Mouse (Mus musculus) embryo, embryonic 9.5 days (tissue): ENCODE data around the gene Fam3b.

ENCODE experiments used
- DNase-seq: peaks from one replicate; pipeline ENCODE4 v3.0.0-alpha.2; 2017; ENCODE audit errors: extremely low spot score

Gene Fam3b

DNA sequence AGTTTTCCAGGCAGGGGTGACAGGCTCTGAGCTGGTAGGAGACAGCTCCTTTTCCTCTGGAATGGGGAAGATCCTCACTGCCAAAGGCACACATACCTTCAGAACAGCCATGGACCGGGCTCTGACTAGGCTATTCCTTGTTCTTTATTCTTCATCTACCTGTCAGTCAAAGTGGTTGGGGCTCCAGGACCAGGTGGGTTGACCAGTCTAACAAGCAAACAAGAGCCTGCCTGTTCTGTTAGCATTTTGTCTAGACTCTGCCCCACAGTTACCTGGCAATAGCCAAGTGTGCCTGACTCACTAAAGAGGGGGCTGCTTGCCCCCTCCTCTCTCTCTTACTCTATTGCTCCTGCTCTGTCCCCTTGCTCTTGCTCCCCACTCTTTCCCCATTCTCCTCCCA is 22.2 kb downstream of the Fam3b start:
- no peak for DNase-seq

DNA sequence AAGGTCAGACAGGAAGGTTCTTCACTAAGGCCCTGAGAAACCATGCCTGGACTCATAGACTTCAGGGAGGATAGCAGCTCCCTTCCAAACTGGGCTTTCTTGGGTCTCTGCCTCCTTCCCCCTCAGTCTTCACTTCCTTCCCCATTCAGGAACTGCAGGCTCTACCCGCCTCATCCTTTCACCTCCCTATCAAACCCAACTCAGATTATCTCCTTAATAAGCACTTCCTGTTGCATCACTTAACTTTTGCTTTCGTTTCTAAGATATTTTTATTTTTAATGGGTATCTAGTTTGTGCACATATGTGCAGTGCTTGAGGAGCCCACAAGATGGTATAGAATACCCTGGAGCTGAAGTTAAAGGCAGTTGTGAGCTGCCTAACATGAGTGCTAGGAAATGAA is 36.0 kb downstream of the Fam3b start:
- no peak for DNase-seq

DNA sequence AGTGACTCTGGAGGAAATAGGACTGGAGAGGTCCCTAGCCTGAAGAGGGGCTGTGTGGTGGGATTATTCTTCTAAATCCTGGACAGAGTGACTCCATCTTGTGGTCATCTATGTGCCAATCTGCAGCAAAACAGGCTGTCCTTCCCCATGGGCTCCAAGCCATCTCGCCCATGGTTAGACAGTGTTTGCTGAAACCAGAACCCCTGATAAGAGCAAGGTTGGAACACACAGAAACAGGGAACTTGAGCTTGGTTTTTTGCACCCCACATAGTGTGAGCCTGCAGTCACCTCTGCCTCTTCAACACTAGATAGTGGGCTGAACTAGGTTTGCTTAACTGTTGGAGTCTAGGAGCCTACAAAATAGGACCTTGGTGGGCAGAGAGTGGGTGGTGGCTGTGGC is 38.1 kb downstream of the Fam3b start:
- DNase-seq: no peak

DNA sequence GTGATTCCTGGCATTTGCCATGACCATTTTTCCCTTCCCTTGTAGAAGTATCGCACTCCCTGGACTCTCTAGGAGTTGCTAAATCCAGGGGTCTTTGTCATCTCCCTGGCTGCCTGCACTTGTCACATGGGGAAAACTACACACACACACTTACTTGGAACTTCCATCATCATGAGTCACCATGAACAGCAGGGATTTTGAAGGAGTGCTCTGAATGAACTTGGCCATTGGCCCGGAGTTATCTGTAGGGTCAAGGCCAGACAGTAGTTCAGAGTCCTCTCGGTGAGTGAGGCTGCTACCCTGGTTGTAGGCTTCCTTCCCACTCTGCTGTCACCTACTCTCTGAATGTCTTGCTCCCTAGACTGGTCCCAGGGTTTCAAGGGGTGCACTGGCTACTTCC is 39.0 kb downstream of the Fam3b start:
- no peak for DNase-seq

DNA sequence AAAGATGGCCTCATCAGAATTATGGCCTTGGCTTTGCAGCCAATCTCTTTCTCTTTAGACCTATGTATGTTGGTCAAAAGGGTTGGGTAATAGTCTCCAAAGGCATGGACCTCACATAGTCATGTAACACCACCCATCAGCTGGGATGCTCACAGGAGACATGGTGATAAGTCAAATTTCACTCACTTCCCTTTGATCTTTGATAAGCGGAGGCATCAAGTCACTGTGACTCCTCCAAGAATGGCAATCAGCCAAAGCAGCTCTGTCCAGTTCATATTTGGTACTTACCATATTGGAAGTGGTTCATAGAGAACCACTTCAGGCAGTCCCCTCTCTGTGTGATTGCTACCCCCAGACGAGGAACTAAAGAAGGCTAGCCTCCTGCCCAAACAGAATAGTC is 39.9 kb downstream of the Fam3b start:
- no peak for DNase-seq

DNA sequence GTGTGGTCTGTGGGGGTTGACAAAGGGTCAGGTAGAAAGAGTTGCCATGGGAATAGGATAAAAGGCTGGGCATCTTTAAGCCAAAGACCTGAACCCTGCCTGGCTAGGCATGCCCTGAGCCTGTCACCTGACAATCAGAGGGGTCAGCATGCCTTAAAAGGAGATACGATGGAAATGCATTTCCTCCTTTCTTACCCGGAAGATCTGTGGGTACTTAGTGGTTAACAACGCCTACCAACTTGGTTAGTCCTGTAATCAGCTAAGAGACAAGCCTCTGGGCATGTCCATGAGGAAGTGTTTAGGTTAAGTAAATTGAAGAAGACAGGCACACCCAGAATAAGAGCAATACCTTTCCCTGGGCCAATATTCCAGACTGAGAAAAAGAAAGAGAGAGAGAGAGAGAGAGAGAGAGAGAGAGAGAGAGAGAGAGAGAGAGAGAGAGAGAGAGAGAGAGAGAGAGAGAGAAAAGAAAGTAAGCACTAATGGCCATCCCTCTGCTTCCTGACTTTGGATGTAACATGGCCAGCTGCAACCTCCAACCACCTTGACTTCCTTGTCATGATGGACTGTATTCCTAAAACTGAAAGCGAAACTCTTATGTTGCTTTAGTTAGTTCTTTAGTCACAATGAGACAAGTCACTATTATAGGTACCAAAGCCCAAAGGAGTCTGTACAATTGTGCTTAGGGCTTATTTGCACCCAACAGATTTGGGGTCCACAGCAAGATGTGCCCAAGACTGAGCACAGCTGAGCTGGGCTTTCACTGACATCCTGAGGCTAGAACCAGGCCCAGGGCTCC is 46.4 kb downstream of the Fam3b start:
- DNase-seq: no peak

DNA sequence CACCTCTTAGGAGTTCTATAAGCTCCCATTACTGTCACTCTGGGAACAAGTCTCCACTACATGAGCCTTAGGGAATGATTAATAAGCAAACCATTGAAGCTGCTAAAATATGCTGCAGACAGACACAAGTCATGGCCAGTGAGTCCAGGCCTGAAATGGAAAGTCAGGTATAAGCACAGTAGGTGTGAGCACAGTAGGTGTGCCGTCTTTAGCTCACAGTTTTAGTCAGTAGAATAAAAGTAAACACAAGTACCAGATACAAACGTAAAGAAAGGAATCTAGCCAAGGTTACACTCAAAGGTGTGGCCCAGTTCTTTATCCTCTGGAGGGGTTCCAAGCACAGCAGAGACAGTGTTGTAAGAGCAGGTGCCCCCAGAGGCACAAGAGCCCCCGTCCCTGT is 47.1 kb downstream of the Fam3b start:
- no peak for DNase-seq

DNA sequence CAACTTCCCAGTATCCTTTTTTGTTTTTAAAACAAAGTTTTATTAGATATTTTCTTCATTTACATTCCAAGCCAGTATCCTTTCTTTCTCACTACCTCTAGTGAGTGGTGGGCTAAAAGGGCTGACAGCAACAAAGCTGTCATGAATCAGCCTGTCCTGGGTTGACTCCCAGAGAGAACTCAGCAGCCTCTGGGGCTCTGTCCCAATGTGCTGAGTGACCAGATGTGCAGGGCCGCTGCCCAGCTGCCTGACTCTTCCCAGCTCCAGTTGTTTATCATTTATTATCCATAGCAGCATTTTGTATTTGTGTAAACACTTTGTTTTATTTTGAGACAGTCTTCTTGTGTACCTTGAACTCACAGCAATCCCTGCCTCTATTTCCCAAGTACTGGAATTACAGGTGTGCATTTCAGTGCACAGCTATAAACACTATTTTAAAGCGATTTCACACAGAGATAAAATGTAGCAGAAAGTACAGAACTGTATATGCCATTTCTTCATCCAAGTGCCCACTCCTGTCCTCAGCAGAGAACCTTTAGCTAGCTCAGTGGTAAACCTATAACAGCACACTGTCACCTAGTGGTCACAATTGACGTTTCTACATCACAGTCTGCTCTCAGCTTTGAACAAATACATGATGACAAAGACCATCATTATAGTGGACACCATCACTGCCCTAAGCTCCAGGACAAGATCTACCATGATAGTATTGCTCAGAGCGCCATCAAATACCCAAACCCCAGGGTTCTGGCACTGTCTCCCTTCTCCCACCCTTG is 48.2 kb downstream of the Fam3b start:
- DNase-seq: no peak

DNA sequence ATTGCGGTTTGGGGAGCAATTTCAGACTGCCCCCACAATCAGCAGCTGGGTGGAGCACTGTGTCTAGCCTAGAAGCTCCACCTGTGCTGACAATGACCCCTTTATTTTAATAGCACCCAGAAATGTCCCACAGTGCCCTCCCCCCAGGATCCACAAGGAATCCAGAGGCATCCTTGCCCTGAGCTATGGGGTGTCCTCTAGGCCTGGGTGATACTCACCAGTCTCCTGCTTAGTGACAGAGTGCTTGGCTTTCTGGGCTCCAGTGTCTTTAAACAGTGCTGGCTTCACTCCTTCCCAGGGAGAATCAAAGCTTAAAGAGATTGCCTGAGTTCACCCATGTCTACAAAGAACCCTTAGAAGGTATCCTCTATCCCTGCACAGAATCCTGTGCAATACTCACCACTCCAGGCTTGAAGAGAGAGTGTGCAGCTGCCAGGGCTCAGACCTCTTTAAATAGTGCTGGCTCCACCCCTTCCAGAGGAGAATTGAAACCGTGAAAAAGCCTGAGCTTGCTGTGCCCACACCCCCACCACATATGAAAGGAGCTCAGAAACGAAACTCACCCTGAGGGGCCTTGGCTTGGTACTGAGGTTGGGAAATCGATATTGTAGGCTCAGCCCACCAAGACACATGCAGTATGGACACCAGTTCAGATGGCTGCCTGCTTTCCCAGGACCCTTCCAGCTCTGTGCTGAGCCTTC is 52.0 kb downstream of the Fam3b start, which contains the start of gene Mx1:
Gene Mx1 (minus strand): TSS at position 427 of the 701 bp plus-strand sequence.
- no peak for DNase-seq

DNA sequence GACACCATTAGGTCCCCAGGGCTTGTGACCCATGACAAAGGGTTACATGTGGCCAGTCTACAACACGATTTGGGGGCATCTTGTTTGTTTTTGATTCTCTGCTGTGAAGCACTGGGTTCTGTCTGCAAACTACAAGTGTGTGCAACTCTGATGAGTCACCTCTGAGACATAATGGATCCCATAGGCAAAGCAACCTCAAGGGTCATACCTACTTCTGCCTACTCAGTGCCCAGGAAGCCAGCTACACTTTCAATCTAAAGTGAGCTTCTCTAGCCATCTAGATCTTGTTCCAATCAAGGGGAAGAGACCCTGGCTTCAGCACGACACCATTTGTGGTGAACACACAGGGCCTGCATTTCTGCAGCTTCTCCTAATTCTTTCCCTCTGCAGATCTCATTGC is 53.3 kb downstream of the Fam3b start:
- DNase-seq: no peak

DNA sequence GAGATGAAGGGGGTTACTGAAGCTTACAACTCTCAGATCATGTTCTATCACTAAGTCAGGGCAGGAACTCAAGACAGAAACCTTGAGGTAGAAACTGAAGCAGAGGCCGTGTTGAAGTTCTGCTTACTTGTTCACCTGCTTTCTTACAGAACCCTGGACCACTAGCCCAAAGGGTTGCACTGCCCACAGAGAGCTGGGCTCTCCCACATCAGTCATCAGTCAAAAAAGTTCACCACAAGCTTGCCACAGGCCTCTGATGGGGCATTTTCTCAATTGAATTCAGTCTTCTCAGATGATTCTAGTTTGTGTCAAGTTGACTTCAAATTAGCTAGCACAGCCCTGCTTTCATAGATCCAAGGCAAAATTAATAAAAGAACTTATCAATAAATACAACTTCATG is 54.8 kb downstream of the Fam3b start:
- no peak for DNase-seq

DNA sequence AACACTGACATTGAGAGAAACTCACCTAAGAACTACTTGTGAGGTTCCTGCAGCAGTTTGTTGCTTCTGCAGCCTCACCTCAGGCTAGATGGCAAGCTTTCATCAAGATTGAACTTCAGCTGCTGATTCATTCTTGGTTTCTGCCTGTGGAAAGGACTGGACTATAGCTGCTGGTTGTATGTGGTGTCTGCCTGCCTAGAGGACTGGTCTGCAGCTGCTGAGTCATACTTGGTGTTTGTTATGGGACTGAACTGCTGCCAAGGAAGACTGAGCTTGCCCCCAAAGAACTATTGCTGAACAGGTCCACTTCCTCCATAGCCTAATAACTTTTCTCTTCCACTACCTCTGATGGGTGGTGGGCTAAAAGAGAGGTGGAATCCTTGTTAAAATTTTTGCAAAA is 67.2 kb downstream of the Fam3b start:
- no peak for DNase-seq

DNA sequence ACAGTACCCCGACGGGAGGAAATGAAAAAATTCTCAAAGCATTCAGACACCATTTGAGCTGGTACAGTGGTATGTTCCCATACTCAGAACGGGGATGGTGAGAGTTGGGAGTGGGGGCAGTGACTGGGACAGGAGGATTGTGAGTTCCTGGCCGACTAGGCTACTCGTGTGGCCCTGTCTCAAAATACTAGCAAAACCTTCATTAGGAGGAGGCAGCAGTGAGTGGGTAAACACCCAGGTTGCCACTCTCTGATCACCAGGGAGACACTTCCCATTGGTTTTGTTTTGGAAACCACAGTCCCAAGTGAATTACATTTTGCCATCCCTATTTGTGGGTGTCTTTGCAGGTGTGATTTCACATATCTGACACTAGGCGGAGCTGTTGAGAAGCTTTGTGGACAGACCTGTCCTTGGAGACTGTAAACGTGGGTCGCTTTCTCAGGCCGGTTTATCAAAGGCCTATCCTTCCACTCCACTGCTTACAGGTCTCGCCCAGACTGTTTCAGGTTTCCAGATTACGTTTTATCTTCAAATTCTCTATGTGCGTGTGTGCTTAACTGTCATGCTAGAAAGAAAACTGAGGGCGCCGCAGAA is 70.8 kb downstream of the Fam3b start:
- DNase-seq: peak; percentile 58

DNA sequence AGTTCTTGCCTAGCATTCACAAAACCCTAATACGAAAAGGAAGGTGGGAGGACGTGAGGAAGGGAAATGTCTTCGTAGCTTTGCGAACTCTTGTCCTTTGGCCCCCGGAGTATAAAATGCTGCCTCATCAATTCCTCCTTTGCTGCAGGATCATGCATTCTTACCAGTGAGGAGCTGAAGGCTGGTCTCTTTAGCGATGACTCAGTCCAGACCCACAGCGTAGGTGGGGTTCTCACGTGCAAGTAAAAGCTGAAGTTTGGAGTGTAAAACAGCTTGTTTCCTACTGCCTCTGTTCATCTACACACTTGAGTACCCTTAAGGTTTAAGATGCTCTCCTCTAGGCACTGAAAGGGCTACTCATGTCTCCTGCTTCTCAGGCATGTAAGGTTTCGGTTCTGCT is 72.6 kb downstream of the Fam3b start:
- DNase-seq: no peak

DNA sequence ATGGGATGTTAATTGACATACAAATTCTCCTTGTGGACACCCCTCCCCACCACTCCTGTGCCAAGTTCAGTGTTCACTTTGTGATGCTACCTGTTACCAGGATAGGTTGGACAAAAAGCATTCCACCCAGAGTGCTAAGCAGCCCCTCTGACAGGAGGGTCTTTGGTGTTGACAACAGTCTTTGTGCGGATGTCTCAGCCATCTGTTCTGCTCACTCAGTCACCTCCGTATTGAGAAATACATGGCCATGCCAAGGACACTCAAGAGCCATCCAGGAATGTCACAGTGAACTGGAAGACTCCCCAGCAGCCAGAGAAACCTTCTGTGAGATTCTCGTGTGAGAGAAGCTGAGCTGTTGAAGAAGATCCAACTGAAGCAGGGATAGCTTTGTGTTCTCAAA is 76.4 kb downstream of the Fam3b start:
- DNase-seq: no peak

DNA sequence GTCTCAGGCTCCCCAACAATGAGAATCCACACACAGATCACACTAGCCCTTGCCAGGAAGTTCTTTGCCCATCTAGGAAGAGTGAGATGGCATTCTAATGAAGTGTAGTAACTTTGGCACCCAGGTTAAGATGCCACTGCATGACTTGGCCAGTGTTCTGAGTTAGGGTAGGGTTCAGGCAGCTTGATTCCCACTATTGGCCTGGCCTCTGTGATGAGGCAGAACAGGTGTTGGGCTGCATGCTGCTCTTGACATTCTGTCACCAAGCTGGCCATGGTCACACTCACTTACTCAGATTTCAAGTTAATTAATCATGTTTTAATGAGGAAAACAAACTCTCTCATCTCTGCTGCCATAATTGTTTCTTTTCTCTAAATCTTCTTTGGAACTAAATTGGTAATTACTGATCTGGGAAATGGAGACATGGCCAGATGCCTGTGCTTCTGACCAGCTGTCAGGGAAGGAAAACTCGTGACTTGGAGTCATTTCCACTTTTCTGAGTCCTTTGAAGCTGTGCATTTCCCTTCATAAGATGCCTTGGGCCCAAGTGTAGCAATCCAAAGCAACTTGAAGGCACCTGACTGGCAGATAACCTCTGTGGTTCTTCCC is 77.1 kb downstream of the Fam3b start:
- DNase-seq: no peak

DNA sequence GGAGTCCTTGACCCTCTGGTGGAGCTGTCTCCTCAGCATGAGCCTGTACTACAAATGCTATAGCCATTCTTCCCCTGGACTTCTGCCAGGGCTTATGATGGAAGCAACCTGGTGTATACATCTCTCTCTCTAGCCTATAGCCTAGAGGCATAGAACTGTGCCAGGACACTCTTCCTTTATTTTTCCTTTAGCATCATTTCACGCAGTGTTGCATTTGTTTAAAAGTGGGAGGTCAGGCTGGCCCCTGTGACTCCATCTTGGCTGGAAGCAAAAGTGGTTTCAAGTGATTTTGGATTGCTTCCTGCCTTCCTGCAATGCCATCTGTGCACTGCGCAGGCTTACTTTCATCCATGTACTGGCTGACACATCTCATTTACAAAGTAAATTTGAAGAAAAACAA is 80.4 kb downstream of the Fam3b start:
- DNase-seq: no peak

DNA sequence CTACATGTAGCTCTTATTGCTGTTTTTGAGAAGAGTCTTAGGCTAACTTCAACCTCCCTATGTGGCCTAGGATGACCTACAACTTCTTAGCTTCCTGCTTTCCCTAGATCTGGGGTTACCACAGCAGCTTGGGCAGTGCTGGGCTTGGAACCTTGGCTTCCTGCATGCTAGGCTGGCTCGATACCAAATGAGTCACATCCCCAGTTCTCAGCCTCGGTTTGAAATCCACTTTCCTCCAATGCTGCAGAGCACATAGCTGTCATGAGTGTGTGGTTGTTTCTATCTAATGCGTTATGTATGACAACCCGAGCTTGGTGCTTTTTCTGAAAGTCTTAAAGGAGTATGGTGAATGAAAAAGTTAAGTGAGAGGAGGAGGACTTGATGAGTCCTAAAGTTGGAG is 83.3 kb downstream of the Fam3b start:
- DNase-seq: no peak

DNA sequence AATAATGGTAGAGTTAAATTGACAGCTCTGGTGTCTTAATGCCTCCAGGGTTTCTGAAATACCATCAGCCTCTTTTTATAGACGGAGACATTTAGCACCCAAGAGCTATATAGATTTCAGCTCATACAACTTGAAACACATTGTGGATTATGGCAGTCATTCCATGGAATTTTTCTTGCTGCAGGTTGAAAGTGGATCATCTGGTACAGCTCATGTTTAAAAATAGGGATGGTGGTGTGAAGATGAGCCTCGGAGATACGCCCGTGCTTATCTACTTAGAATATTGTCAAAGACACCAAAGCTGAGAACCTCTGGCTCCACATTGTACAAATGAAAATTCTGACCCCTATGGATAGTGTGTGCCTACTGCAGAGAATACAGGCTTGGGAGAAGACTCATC is 84.5 kb downstream of the Fam3b start:
- DNase-seq: no peak

DNA sequence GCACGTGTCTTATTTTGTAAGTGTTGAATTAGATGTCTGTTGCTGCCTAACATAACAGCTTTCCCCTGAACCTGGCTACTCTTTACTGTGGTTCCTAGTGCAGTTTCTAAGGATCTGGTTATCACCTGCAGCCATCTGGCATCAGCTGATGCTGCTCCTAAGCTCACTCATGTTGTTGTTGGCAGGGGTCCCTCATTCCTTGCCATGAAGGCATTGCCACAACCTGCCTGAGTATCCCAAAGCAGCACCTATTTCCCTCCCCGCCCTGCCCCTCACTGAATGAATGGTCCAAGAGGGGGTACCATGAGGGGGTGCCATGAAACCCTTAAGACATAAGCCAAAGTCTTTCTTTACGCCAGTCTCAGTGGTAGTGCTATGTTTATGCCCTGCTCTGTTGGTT is 86.6 kb downstream of the Fam3b start:
- no peak for DNase-seq

DNA sequence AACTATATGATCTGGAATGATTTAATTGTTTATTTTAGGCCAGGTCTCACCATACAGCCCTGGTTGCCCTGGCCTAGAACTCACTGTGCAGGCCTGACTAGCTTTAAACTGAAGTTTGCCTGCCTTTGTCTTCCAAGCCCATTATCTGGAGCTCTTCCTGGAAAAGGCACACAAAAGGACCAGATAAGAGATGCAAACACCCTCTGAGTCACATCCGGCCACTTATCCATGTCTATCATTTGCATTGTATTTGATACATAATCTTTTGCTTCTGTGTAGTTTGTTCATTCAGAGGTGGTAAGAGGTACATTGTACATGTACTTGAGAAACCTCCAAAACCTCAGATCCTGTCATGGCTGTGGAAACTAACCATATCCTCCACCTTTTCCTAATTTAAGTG is 91.0 kb downstream of the Fam3b start:
- DNase-seq: no peak

DNA sequence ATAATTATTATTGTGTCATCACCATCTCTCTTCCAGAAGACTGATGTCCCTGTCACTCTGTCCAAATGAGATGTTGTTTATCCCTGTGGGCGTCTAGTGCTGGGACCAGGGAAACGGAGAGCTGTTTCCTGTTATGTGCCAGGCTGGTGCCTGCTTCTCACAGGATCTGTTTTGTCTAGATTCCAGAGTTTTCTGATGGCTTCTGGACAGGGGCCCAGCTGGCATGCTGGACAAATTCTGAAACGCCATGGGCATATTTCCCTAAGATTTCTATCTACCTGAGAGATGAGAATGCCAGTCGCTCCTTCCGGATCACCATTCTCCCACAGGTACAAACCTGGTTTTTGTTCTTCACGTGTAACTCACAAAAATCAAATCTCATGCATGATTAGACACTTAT is 92.9 kb downstream of the Fam3b start:
- DNase-seq: no peak
